9 mouse cellular contexts compared by ENCODE assay signal in the genomic region with DNA sequence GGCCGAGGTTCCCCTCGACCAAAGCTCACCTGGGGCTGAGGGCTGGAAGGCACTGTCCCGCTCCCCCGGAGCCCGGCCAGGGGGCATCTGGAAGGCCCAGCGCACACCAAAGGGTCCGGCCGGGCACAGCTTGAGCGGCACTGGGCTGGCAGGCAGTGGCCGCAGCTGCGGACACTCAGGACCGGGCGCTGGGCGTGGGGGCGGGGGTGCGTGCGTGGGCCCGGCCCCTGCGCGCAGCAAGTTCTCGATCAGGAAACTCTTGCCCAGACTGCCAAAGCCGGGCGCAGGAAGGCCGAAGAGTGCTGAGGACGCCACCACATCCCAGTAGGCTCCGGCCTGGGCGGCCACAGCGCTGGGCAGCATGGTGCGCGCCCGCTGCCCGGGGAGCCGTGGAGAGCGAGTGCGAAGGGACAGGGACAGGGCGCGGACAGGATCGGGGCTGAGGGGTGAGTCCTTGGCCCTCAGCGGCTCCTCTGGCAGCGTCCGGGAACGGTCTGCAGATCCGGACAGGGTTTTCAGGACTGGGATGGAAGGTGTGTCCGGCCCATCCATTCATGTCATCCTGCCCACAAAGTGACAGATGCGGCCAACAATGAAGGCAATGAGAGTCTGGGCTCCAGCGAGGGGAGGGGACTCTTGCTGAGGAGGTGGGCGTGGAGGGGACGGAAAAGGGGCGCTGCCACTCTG. TPM values are rescaled to one million over a fixed set of nuclear protein-coding genes. Genes with fewer than 3 reads are reported as not detected.
DNase-seq lines count a peak whose midpoint lies in the region; ATAC-seq and TF ChIP-seq lines count a peak whose summit lies in the region.
"Had no signal": no experiment of that assay in that cellular context is flagged by ENCODE, and none has a peak within 500 bp of the region (broad histone marks: within the 10 kb centered on the region; RNA-seq: fewer than 3 reads in every experiment).

No protein-coding gene starts in this region.

- H3K27me3 ChIP-seq in heart, embryonic 13.5 days (replicated peaks) = peaks cover 81% of the 10 kb centered on the region
- H3K27me3 ChIP-seq in hindbrain, embryonic 11.5 days (ENCODE audit: control insufficient read depth, insufficient read depth, low read length) = peaks cover 60% of the 10 kb centered on the region
- peaks cover 71% of the 10 kb centered on the region for H3K27me3 ChIP-seq in midbrain, postnatal 0 days (ENCODE audit: insufficient read depth, low read length)

- H3K4me3 ChIP-seq in heart, embryonic 13.5 days = peak overlapping the region; percentile 49
- peak overlapping the region; percentile 42 for H3K4me3 ChIP-seq in hindbrain, embryonic 11.5 days (ENCODE audit: low read depth, low read length)
- peak overlapping the region; percentile 37 for H3K4me3 ChIP-seq in midbrain, postnatal 0 days (ENCODE audit: low read depth, low read length)
- H3K4me3 ChIP-seq: myocyte had no signal

- H3K9ac ChIP-seq in heart, embryonic 13.5 days = peak overlapping the region; percentile 38
- H3K9ac ChIP-seq in hindbrain, embryonic 11.5 days (ENCODE audit: low read depth, low read length) = no peak overlapping the region; the same call in 1 of the 2 replicates
- peak overlapping the region; percentile 44 for H3K9ac ChIP-seq in midbrain, postnatal 0 days (replicated peaks; ENCODE audit: low read length, poor library complexity, severe bottlenecking)

- H3K4me2 ChIP-seq in heart, embryonic 13.5 days = peak overlapping the region; percentile 70
- H3K4me2 ChIP-seq in hindbrain, embryonic 11.5 days (replicated peaks; ENCODE audit: low read depth, low read length) = peak overlapping the region; percentile 72
- peak overlapping the region; percentile 58 for H3K4me2 ChIP-seq in midbrain, postnatal 0 days (ENCODE audit: low read depth, low read length, poor library complexity, severe bottlenecking)

- TF ChIP-seq CTCF in midbrain, postnatal 0 days (IDR thresholded peaks at IDR 0.05) = no peak

- no peak for ATAC-seq in heart, embryonic 13.5 days (ENCODE audit: extremely low read depth, insufficient number of reproducible peaks, low FRiP score, low TSS enrichment)
- ATAC-seq in hindbrain, embryonic 11.5 days (ENCODE audit: low FRiP score) = peak; percentile 51
- peak; percentile 54; the same call in 1 of the 2 replicates for ATAC-seq in midbrain, postnatal 0 days (ENCODE audit: low FRiP score)
- ATAC-seq in erythroid progenitor cell, adult 5-6 weeks (replicated peaks; ENCODE audit: low FRiP score, poor library complexity, severe bottlenecking) = no peak; the same call in 1 of the 2 replicates

- no peaks in the 10 kb centered on the region for H3K9me3 ChIP-seq in heart, embryonic 13.5 days
- H3K9me3 ChIP-seq in hindbrain, embryonic 11.5 days (ENCODE audit: control insufficient read depth, low read length) = no peaks in the 10 kb centered on the region
- H3K9me3 ChIP-seq in midbrain, postnatal 0 days (ENCODE audit: low read length) = no peaks in the 10 kb centered on the region

- no peaks in the 10 kb centered on the region for H3K36me3 ChIP-seq in heart, embryonic 13.5 days
- H3K36me3 ChIP-seq in hindbrain, embryonic 11.5 days (ENCODE audit: control insufficient read depth, insufficient read depth, low read length) = no peaks in the 10 kb centered on the region
- H3K36me3 ChIP-seq in midbrain, postnatal 0 days (ENCODE audit: insufficient read depth, low read length) = no peaks in the 10 kb centered on the region

- peaks cover 13% of the 10 kb centered on the region for H3K4me1 ChIP-seq in heart, embryonic 13.5 days
- 0 out of 2 replicates have a peak, but pooled peaks cover 2% of the 10 kb centered on the region for H3K4me1 ChIP-seq in hindbrain, embryonic 11.5 days (replicated peaks; ENCODE audit: control insufficient read depth, insufficient read depth, low read length)
- H3K4me1 ChIP-seq in midbrain, postnatal 0 days (ENCODE audit: insufficient read depth, low read length) = peaks cover 7% of the 10 kb centered on the region; the same call in 1 of the 2 replicates

- 2% methylated on average over 48 of the region's 49 CpGs for WGBS in heart, embryonic 13.5 days
- under 1% methylated on average over 49 of the region's 49 CpGs for WGBS in hindbrain, embryonic 11.5 days
- 1% methylated on average over 49 of the region's 49 CpGs for WGBS in midbrain, postnatal 0 days

- no peak overlapping the region for H3K27ac ChIP-seq in heart, embryonic 13.5 days (replicated peaks)
- no peak overlapping the region for H3K27ac ChIP-seq in hindbrain, embryonic 11.5 days (ENCODE audit: low read depth, low read length)
- no peak overlapping the region for H3K27ac ChIP-seq in midbrain, postnatal 0 days (ENCODE audit: low read depth, low read length)

- no peak for DNase-seq in heart, adult 11 months
- DNase-seq in right cerebral cortex, adult 18-20 months = peak; percentile 5
- DNase-seq in right cerebral cortex, postnatal 36 days (ENCODE audit: low spot score in 2 of 2) = no peak
- peak; percentile 64 for DNase-seq in hindbrain, embryonic 11.5 days (ENCODE audit: low spot score)
- peak; percentile 36 for DNase-seq in midbrain, postnatal 0 days (ENCODE audit: low spot score)
- no peak for DNase-seq in cerebellum, adult 9-11 months

RNA-seq across cellular contexts. Expression of a gene that starts 1.4 kb away (rescaled TPM):
- polyA plus RNA-seq in heart, embryonic 13.5 days (2015; fragmentation: Nextera tagmentation; extraction: Ambion mirVana) = not detected in 2 replicates
- polyA plus RNA-seq in hindbrain, embryonic 11.5 days (2014; fragmentation: Nextera tagmentation; extraction: Ambion mirVana) = 5.6 and 7.1 TPM in 2 replicates
- 4.9 and 5.8 TPM in 2 replicates for total RNA-seq in midbrain, postnatal 0 days (2014; rRNA removed)
- polyA plus RNA-seq in midbrain, postnatal 0 days (2015; fragmentation: Nextera tagmentation; extraction: Ambion mirVana) = 18.4 and 23.0 TPM in 2 replicates
- not detected in 2 replicates for total RNA-seq in erythroid progenitor cell, adult 5-6 weeks (2015; ENCODE audit: low replicate concordance)
- total RNA-seq in erythroid progenitor cell, adult 5-6 weeks (2017; ENCODE audit: low replicate concordance) = not detected in 2 replicates
- polyA plus RNA-seq: myocyte had no signal

Comparison
In these comparisons a context has a peak if more than half of its experiments do, and no peak if none do; other contexts are left out.
1. DNase-seq: peak in right cerebral cortex, adult 18-20 months (single experiment), hindbrain, embryonic 11.5 days (single experiment) and midbrain, postnatal 0 days (single experiment); none in heart, adult 11 months (single experiment), right cerebral cortex, postnatal 36 days (0 of 2) and cerebellum, adult 9-11 months (single experiment).
2. ATAC-seq: peak in hindbrain, embryonic 11.5 days (single experiment) and midbrain, postnatal 0 days (single experiment); none in heart, embryonic 13.5 days (single experiment) and erythroid progenitor cell, adult 5-6 weeks (single experiment).
3. Peak in every context shown above with its lines, with median percentiles within 50 percentile points of each other: H3K4me2 ChIP-seq and H3K4me3 ChIP-seq.